Mouse (Mus musculus) intestine, embryonic 14.5 days (tissue): ENCODE measurements around the gene Ptprg. TPM values are rescaled to one million over a fixed set of nuclear protein-coding genes. Genes with fewer than 3 reads are reported as not detected.
"Not testable (repeated sequence)": the region's sequence is repeated elsewhere in the genome, so short reads cannot be mapped to it uniquely, and the experiment has no call there.

ENCODE experiments used
- ATAC-seq: fragments of 200-750 bp; cut with Nextera tagmentation; replicated peaks from 2 replicates; pipeline ENCODE4 v1.8.0; 2017; ENCODE audit warnings: low read depth, moderate number of reproducible peaks, moderate TSS enrichment, moderate library complexity; ENCODE audit not compliant: low FRiP score, low TSS enrichment
- DNase-seq: peaks from one replicate; pipeline ENCODE4 v3.0.0-alpha.2; 2018; ENCODE audit warnings: low spot score
- H3K27ac ChIP-seq: fragments of 300-500 bp; sonication (generic); 2 replicates; pipeline ENCODE4 v1.5.1; 2014; ENCODE audit warnings: low read depth, mild to moderate bottlenecking, control low read depth
- H3K27me3 ChIP-seq: fragments of 300-500 bp; sonication (generic); replicated peaks from 2 replicates; pipeline ENCODE4 v1.6.1; 2014; ENCODE audit warnings: low read length, control low read depth; ENCODE audit not compliant: control insufficient read depth, insufficient read depth
- H3K36me3 ChIP-seq: fragments of 300-500 bp; sonication (generic); 2 replicates; pipeline ENCODE4 v1.6.1; 2014; ENCODE audit warnings: low read length, control low read depth; ENCODE audit not compliant: control insufficient read depth, insufficient read depth
- H3K4me1 ChIP-seq: fragments of 300-500 bp; sonication (generic); replicated peaks from 2 replicates; pipeline ENCODE4 v1.6.1; 2014; ENCODE audit warnings: low read length, control low read depth, mixed read lengths; ENCODE audit not compliant: control insufficient read depth, insufficient read depth
- H3K4me2 ChIP-seq: fragments of 300-500 bp; sonication (generic); 2 replicates; pipeline ENCODE4 v1.6.1; 2014; ENCODE audit warnings: low read length
- H3K4me3 ChIP-seq: fragments of 300-500 bp; sonication (generic); 2 replicates; pipeline ENCODE4 v1.5.1; 2014; ENCODE audit warnings: low read depth, low read length, control low read depth, mixed read lengths
- H3K9ac ChIP-seq: fragments of 300-500 bp; sonication (generic); 2 replicates; pipeline ENCODE4 v1.6.1; 2014; ENCODE audit warnings: mild to moderate bottlenecking, low read length
- H3K9me3 ChIP-seq: fragments of 300-500 bp; sonication (generic); 2 replicates; pipeline ENCODE4 v1.6.1; 2016; ENCODE audit warnings: low read length, control low read depth; ENCODE audit not compliant: control insufficient read depth
- WGBS: fragments of 180-500 bp; shearing (Covaris S2); extraction: QIAGEN DNeasy Blood & Tissue Kit; methylation state at CpG from one replicate; pipeline ENCODE4 v1.1.7; 2014; 5-methylcytosine and 5-hydroxymethylcytosine counted together
- polyA plus RNA-seq: library from polyadenylated mRNA; unstranded; fragments of >200 nt; fragmentation: Nextera tagmentation; extraction: Ambion mirVana; gene quantifications from 2 replicates; pipeline ENCODE4 v1.2.1, GENCODE M21; 2014

The Ptprg gene
- polyA plus RNA-seq, 1 experiment from 2014 or later, result 25.1 TPM

DNA sequence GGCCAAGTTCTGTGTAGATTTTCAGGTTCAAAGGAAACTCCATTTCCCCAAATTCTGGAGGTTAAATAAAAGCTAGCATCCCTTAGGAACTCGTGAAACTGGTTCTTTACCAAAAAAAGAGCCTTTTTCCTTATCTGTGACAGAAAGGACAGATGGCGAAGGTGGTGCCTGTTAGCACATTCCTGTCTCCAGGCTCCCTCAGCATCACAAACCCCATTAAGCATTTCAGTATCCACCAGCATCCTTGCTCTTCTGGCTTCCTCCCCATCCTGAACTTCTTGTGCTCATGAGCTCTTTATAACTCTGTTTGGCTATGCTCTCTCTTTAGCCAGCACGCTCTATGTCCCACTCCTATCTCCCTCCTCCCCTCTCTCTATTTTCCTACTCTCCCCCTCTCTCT is 486.4 kb downstream of the Ptprg start:
- no peak overlapping the region for H3K27ac ChIP-seq

GRCm38 (mm10) chr14:12041566-12041965 is 488.2 kb downstream of the Ptprg start:
- Histone ChIP-seq H3K4me3 (no peak overlapping the region), H3K27ac (no peak overlapping the region), H3K36me3 (no peaks in the 10 kb centered on the region), H3K9me3 (no peaks in the 10 kb centered on the region), H3K4me2 (no peak overlapping the region), H3K4me1 (no peaks in the 10 kb centered on the region), H3K9ac (no peak overlapping the region), H3K27me3 (no peaks in the 10 kb centered on the region)
- 90% methylated on average over 6 of the region's 6 CpGs for WGBS
- DNase-seq (no peak), ATAC-seq (no peak)

More for the DNA sequence above, 486.4 kb downstream of the Ptprg start:
- H3K4me3 ChIP-seq, result no peak overlapping the region
- no peak overlapping the region for H3K9ac ChIP-seq
- ATAC-seq (no peak), DNase-seq (no peak)
- no peaks in the 10 kb centered on the region for H3K36me3 ChIP-seq
- H3K27me3 ChIP-seq, result no peaks in the 10 kb centered on the region
- H3K9me3 ChIP-seq, result no peaks in the 10 kb centered on the region
- WGBS, result 84% methylated on average over 3 of the region's 3 CpGs
- no peaks in the 10 kb centered on the region for H3K4me1 ChIP-seq
- H3K4me2 ChIP-seq, result no peak overlapping the region

- no peaks in the 10 kb centered on the region for H3K27me3 ChIP-seq
- DNase-seq (no peak), ATAC-seq (no peak)
- no peak overlapping the region for H3K4me2 ChIP-seq
- 78% methylated on average over 3 of the region's 3 CpGs for WGBS
- no peak overlapping the region for H3K9ac ChIP-seq
- no peaks in the 10 kb centered on the region for H3K36me3 ChIP-seq
- no peak overlapping the region for H3K4me3 ChIP-seq
- no peaks in the 10 kb centered on the region for H3K9me3 ChIP-seq
- no peaks in the 10 kb centered on the region for H3K4me1 ChIP-seq
- H3K27ac ChIP-seq, result no peak overlapping the region
These were observed 493.0 kb downstream of the Ptprg start for GRCm38 (mm10) chr14:12046226-12046882.

DNA sequence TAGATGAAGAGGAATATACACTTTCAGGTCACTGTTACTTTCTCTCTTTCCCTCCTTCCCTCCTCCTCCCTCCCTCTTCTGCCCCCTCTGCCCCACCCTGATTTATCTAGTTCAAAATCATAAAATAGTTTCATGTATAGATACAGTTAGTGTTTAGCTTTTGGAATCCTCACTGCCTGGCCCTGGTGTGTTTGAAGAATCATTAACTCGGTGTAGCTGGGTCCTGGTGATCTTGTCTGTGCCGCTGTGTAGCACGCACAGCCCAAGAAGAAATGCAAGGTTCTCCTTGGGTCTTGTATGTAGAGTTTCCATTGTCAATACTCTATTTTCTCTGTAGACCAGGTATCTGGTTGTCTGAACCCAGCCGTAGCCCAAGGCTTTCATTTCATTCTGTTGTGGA is 494.3 kb downstream of the Ptprg start:
- WGBS, result 82% methylated on average over 4 of the region's 4 CpGs
- Histone ChIP-seq H3K36me3 (no peaks in the 10 kb centered on the region), H3K4me1 (no peaks in the 10 kb centered on the region), H3K9me3 (no peaks in the 10 kb centered on the region), H3K27me3 (no peaks in the 10 kb centered on the region), H3K9ac (no peak overlapping the region), H3K4me3 (no peak overlapping the region), H3K27ac (no peak overlapping the region), H3K4me2 (no peak overlapping the region)
- no peak for DNase-seq
- no peak for ATAC-seq

GRCm38 (mm10) chr14:12056912-12057524 is 503.7 kb downstream of the Ptprg start:
- Histone ChIP-seq H3K9me3 (no peaks in the 10 kb centered on the region), H3K27me3 (no peaks in the 10 kb centered on the region), H3K4me3 (no peak overlapping the region), H3K27ac (no peak overlapping the region), H3K4me2 (no peak overlapping the region), H3K9ac (no peak overlapping the region), H3K36me3 (no peaks in the 10 kb centered on the region), H3K4me1 (no peaks in the 10 kb centered on the region)
- ATAC-seq (no peak), DNase-seq (no peak)
- WGBS, result 46% methylated on average over 5 of the region's 5 CpGs

GRCm38 (mm10) chr14:12057856-12058255 is 504.5 kb downstream of the Ptprg start:
- no peak overlapping the region for H3K4me2 ChIP-seq
- no peak for ATAC-seq
- no peaks in the 10 kb centered on the region for H3K9me3 ChIP-seq
- no peak overlapping the region for H3K27ac ChIP-seq
- H3K9ac ChIP-seq, result no peak overlapping the region
- no peaks in the 10 kb centered on the region for H3K36me3 ChIP-seq
- 64% methylated on average over 2 of the region's 2 CpGs for WGBS
- DNase-seq, result no peak
- no peaks in the 10 kb centered on the region for H3K27me3 ChIP-seq
- H3K4me1 ChIP-seq, result no peaks in the 10 kb centered on the region
- H3K4me3 ChIP-seq, result no peak overlapping the region

DNA sequence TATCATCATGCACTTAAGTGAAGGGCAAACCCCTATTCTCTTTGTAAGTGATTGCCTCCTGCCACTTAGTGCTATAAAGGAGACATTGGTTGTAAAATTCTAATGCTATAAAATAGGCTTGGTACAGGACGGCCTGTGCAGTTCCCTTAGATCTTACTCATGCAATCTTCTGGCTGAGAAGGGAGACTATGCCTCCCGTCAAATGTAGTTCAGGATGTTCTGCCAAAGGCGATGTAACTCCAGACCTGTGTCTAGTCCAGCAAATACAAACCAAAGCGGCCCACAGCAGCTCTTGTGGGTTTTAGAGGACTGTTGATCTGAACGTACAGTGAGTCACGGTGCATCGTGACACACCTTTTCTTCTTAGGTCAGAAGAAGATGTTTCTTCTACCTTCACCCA is 505.8 kb downstream of the Ptprg start:
- H3K9me3 ChIP-seq, result no peaks in the 10 kb centered on the region
- no peak overlapping the region for H3K4me3 ChIP-seq
- H3K36me3 ChIP-seq, result no peaks in the 10 kb centered on the region
- no peak for ATAC-seq
- no peak for DNase-seq
- no peaks in the 10 kb centered on the region for H3K27me3 ChIP-seq
- no peak overlapping the region for H3K4me2 ChIP-seq
- no peak overlapping the region for H3K27ac ChIP-seq
- H3K4me1 ChIP-seq, result no peaks in the 10 kb centered on the region
- H3K9ac ChIP-seq, result no peak overlapping the region
- 88% methylated on average over 7 of the region's 7 CpGs for WGBS

- ATAC-seq, H3K4me3 ChIP-seq, H3K4me1 ChIP-seq, H3K9ac ChIP-seq, H3K27ac ChIP-seq, H3K27me3 ChIP-seq, DNase-seq, H3K36me3 ChIP-seq, H3K4me2 ChIP-seq, H3K9me3 ChIP-seq: not testable (repeated sequence)
- 67% methylated on average over 2 of the region's 2 CpGs for WGBS
These were observed 508.0 kb downstream of the Ptprg start for GRCm38 (mm10) chr14:12061313-12061712.
